Mouse (Mus musculus): ENCODE measurements around the gene Matk.
"Not testable (repeated sequence)": the region's sequence is repeated elsewhere in the genome, so short reads cannot be mapped to it uniquely, and the experiment has no call there.

Gene Matk

DNA sequence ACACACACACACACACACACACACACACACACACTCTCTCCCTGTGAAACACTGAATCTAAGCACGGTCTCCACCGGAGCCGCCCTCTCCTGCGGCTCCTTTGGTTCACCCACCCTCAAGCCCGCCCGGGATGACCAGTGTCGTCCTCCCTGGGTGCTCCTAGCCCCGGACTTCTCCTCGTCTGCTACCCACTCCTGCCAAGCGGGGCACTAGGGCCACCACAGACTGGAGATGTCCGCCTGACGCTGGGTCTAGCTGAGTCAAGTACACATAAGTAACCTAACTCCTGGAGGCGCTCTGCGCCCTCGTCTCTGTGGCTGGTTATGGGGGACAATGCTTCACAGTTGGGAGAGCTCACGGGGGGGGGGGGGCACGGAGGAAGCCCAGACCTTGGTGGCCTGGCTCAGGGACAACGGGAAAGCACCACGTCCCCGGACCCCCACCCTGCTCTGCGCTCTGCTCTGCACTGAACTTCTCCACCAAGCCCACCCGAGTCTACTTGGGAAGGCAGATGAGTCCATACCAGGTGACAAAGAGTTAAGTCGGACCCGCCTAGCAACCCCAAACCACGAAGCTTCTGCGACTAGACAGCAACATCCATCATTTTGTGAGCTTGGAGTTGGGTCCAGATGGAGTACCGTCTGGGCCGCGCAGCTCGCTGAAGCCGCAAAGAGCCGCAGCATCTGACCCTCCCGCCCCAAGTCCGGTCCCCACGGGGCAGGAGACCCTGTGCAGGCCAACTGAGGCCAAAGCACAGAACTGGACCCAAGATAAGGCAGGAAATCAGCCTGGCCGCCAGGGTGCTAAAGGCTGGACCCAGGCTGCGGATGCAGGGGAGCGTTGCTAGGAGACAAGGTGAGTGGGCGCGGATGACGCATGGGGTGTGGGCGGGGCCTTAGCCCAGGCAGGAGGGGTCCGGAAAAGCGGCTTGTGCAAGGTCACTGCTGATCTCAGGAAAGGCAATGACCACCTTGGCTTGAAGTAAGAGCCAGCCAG lies at the start of gene Matk:
Matk (plus strand) TSS at position 512 of the 996 bp plus-strand sequence.
- DNase-seq, result peak; percentile 81 to 82

DNA sequence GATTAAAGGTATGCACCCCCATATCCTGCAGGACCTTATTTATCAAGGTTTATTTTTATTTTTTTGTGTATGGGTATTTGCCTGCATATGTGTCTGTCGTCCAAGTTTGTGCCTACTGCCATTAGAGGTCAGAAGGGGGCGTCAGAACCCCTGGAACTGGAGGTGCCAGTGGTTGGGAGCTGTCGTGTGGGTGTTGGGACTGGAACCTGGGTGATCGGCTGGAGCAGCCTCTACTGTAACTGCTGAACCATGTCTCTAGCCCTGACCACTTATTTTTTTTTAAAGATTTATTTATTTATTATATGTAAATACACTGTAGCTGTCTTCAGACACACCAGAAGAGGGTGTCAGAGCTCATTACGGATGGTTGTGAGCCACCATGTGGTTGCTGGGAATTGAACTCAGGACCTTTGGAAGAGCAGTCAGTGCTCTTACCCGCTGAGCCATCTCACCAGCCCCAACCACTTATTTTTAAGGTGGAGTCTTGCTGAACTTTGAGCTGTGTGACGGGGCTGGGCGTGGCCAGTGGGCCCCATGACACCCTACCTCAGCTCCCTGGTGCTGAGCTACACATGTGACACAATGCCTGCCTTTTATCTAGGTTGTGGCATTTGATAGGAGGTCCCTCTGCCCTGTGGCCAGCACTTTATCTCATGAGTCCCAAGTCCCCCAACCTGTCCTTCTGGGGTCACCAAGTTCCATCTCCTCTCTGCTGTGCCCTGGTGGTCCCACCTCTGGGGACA lies 49.6 kb upstream of the Matk start:
- DNase-seq, result no peak

DNA sequence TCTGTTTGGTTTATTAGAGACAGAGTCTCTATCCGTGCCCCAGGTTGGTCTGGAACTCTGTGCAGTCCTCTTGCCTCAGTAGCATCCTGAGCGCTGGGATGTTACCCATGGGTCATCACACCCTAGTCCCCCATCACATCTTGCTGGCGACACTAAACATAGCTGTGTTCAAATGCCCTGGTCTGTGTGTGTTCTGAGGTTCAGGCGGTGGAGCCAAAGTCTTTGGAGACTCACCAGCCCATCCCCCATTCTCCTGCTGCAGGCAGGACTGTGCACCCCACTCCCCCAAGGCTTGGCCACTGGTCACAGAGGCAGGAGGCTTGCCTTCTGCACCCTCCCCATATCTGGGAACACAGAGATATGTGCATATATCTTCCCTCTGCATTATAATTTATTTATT lies 48.6 kb upstream of the Matk start:
- no peak for DNase-seq

DNA sequence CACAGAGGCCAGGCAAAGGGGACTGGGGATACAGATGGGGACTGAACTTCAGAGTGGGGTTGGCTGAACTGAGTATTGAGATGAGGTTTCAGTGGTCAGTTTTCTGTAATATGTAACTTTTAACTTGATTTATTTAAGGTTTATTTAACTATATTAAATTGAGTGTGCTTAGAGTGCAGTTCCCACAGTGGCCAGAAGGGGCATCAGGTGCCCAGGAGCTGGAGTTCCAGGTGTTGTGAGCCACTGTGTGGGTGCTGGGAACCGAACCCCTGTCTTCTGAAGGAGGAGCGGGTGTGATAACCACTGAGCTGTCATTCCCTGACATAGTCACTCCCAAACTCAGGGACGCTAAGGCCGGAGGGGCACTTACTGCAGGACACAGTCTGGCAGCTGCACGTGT lies 42.6 kb upstream of the Matk start:
- no peak for DNase-seq

DNA sequence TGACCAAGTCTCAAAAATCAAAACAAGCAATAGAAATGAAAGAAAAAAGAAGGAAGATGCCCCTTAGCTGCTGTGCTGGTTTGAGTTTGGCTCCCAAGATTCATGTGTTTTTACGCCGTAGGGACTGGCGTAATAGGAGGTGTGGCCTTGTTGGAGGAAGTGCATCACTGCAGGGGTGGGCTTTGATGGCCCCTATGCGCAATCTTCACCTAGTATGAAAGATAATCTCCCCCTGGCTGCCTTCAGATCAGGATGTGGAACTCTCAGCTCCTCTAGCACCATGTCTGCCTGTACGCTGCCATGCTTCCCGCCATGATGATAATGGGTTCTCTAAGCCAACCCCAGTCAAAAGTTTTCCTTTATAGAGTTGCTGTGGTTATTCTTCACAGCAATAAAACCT lies 36.5 kb upstream of the Matk start:
- no peak for DNase-seq

DNA sequence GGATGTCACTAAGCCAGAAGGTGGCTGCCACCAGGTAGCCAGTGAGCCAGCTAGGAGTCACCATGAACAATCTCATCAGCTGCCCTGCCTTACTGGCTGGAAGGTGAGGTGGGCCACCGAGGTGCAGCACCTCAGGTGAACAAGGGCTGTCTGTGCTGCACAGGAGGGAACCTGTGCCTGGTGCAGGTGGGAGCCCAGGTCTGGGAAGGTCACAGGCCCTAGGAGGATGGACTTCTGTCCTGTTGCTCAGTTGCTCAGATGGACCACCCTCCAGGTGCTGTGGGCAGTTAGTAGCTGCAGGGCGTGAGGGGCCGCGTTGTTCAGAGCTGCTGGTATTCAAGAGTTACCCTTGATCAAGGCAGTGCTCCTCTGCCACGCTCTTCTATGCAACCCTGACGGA lies 35.9 kb upstream of the Matk start:
- no peak for DNase-seq

DNA sequence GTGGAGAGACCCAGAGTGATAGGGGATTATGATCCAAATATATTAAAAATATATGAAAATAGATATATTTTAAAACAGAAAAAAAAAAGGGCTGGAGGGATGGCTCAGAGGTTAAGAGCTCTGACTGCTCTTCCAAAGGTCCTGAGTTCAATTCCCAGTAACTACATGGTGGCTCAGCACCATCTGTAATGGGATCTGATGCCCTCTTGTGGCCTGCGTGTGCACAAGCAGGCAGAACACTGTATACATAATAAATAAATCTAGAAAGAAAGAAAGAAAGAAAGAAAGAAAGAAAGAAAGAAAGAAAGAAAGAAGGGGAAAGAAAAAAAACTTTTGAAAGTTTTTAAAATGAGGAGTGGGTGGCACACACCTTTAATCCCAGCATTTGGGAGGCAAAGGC lies 35.5 kb upstream of the Matk start:
- peak; percentile 60 to 61 for DNase-seq

DNA sequence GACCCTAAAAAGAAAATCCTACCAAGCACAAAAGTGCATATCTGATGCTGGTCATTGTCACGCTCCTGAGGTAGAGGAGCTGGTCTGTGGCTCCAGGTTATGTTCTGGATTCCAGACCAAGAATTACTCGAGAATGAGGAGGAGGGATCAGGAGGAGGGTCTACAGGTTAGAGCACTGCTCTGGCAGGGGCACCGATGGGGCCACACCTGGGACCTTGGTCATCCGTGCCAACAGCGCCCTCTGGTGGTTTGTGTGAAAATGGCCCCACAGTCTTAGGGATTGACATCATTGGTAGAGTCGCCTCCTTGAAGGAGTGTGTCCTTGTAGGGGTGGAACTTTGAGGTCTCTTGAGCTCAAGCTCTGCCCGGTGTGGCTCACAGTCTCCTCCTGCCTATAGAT lies 34.8 kb upstream of the Matk start:
- peak; percentile 91 to 92 for DNase-seq

DNA sequence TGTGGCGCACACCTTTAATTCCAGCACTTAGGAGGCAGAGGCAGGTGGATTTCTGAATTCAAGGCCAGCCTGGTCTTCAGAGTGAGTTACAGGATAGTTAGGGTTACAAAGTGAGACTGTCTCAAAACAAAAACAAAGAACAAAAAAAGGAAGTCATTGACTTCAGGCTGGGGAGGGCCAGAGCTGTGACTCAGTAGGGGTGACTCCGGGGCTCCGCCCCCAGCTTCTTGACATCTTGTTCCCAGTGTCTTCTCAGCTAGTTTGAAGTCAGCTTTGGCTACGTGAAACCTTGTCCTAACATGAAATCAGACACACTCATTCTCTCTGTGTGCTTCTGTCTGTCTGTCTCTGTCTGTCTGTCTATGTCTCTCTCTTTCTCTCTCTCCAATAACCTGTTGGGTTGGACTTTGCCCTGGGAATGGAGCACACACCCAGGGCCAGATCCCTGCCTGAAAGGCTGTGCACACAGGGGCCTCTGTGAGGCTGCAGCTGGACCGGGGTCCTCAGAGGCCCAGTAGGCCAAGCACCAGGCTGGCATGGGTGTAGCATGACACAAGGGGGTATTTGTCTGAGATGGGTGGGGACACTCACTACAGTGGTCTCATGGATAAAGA lies 31.2 kb upstream of the Matk start:
- DNase-seq, result peak; percentile 58 to 63

DNA sequence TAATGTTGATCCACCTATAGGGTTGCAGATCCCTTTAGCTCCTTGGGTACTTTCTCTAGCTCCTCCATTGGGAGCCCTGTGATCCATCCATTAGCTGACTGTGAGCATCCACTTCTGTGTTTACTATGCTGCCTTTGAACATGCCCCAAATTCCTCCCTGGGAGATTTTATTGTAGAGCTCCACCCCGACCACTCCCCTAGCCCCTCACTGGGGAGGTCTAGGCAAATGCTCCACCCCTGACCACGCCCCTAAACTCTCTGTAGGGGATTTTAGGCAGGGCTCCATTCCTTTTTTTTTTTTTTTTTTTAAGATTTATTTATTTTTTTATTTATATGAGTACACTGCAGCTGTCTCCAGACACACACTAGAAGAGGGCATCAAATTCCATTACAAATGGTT lies 29.0 kb upstream of the Matk start:
- not testable (repeated sequence) for DNase-seq

DNA sequence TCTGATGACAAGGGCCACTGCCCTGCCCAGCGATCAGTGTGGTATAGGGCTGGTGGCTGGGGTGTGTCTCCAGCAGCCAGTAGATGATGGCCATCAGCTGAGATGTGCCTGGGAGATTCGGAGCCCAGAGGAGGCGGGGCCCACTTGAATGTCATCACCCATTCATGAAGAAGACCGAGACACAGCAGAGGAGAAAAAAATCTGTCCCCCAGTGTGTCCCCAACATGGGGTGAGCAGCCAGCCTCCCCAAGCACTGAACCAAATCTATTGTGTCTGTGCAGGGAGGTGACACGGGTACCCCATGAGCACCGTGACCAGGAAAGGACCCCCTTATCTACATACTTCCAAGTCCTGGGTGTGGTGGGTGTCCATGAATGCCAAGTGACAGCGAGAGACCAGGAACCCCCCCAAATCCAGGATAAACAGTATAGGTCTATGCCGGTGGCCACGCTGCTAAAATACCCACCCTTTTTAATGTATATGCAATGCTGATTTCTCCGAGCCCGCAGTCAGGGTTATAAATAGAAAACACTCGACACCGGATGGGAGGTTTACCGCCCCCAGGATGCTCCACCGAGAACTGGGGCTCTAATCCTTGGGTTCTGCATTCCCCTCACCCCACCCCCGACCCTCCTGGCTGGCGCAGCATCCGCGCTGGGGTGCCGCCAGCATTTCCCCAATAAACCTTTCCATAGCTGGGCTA lies 22.8 kb upstream of the Matk start:
- no peak for DNase-seq

DNA sequence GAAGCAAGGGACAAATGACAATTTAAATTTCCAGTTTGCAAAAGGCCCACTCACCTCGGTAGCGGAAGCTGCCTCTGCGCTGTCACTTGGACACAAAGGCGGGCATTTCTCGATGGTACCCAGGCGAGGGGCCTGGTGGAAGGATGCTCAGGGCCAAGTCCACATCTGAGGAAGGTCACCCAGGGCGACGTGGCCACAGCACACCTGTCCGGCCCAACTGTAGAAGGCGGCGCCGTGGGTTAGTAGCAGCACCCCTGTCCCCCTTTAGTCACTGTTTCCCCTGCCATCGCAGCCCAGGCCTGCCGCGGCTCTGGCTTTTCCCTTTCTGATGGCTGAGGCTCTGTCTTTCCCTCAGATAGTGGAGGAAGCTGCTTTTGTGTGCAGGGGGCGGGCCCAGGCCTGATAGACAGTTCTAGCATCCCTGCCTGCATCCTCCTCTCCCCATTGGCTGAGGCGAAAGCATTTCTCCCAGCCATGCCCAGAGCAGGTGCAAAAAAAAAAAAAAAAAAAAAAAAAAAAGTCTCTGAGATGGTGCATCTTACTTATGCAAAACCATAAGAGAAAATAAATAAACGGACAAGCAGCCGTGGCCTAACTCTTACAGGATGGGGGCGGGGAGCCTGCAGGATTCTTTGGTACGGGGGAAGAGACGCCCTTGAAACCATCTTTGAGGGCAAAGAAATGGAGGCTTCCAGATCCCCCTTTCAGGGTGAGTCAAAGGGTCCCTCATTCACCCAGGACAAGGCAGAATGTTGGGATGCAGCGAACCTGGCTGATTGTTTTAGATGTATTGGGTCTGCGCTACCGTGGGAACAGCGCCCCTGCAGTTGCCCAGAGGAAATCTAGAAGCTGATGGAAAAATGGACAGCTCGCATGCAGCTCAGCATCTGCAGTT lies 22.1 kb upstream of the Matk start, which contains the start of gene Atcay:
Atcay (minus strand) TSS at position 396 of the 895 bp plus-strand sequence.
- DNase-seq, result peak; percentile 31 to 37

DNA sequence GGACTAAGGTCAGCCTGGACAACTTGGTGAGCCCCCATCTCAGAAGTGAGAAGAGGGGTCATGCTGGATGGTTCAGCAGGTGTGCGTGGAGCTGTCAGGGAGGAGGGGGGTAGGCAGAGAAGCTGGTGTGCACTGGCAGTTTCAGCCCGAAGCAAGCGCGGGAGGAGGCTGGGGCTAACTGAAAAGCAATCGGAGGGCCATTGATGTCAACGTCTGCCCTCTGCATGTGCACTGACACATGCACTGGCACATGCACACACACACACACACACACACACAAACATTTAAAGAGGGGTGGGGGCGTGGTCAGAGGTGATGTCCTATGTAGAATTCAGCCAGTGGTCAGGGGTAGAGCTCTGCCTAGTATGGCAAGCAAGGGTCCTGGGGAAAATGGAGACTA lies 21.3 kb upstream of the Matk start:
- no peak for DNase-seq

DNA sequence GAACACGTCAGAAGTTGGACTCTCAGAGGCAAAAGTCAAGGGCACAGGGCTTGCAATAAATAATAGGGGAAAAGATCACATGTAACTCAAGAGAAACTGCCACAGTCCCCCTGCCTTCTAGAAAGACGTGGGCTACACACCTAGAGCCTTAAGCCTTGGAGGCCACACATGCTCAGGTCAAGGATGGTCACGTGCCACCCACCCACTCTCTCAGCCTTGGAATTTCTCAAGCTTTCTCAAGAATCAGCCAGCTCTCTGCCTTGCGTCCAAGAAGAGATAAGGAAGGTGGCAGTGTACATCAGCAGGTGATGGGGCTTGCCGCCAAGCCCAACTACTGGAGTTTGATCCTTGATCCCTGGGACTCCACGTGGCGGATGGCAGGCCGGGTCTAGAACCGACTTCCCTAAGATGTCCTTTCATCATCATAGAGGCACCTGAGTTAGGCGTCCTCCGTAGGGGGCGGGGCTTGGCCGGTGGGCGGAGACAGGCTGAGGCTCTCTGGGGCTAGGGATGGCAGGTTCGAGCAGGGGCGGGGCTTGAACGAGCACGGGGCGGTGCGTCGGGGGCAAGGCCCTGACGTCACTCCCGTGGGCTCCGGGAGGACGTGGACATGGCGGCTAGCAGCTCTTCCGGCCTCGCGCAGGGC lies 20.0 kb upstream of the Matk start, which contains the start of gene Zfr2:
Zfr2 (plus strand) TSS at position 576 of the 646 bp plus-strand sequence.
- DNase-seq, result peak; percentile 98

DNA sequence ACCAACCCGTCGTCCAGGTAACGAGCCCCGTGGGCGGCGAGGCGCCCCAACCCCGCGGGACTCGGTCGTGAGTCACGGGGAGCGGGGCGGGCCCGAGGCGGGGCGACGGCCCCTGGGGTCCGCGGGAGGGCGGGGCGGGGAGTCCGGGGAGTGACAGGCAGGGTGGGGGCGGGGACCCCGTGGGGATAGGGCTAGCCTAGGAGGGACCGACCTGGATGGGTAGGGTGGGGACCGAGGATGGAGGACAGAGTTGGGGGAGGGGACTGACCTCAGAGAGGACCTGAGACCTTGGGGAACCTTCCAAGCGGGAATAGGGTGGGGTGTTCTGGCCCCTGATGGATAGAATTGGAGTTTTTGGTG lies 19.5 kb upstream of the Matk start:
- DNase-seq, result no peak

DNA sequence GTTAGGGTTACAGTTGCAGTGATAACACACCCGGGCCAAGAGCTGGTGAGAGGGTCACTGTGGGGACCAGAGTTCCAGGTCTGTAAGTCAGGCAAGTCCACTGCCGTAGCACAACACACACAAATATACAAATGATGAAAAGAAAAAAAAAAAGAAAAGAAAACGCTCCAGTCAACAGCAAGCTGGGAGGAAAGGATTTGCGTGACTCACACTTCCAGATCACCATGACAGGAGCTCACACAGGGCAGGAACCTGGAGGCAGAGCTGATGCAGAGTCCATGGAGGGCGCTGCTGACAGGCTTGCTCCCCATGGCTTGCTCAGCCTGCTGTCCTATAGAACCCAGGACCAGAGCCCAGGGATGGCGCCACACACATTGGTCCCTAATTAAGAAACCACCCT lies 18.5 kb upstream of the Matk start:
- DNase-seq, result no peak

DNA sequence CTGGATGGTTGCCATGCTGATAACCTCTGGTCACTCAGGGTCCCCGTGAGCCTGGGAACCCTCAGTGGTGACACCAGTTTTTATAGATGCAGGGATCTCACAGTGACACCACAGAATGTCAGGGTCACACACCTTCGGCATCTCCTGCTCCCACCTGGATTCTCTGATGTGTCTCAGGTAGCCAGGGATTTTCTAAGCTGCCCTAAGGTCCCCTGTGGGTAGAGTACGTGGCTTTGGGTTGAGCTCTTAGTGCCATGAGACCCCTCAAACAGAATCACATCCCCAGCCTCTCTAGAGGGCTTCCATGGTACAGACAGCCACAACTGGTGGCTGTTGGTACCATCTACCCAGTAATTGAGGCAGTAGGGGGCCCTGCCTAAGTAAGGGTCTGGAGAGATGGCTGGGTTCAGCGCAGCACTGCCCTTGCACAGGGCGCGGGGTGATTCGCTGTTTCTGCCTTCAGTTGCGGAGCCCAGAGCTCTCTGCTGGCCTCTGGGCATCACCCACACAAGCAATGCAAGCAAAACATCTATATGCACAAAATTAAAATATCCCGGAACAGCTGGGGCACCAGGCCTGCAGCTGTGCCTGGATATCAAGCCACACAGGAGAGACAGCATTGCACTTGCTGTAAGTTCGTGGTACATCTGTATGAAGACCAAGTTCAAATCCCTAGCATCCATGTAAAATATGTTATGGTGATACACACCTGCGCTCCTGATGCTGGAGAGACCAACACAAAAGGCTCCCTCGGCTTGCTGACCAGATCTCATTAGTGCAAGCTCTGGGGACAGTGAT lies 16.1 kb upstream of the Matk start:
- no peak for DNase-seq

DNA sequence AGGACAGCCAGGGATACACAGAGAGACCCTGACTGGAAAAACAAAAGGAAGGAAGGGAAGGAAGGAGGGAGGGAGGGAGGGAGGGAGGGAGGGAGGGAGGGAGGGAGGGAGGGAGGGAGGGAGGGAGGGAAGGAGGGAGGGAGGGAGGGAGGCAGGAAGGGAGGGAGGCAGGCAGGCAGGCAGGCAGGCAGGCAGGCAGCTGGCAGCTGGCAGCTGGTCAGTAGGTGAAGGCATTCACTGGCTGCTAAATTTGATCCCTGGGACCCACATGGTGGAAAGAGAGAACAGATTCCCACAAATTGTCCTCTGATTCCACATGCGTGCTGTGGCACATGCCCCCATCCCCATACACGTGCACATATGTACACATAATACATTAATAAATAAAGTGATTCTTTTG lies 14.1 kb upstream of the Matk start:
- DNase-seq, result no peak

DNA sequence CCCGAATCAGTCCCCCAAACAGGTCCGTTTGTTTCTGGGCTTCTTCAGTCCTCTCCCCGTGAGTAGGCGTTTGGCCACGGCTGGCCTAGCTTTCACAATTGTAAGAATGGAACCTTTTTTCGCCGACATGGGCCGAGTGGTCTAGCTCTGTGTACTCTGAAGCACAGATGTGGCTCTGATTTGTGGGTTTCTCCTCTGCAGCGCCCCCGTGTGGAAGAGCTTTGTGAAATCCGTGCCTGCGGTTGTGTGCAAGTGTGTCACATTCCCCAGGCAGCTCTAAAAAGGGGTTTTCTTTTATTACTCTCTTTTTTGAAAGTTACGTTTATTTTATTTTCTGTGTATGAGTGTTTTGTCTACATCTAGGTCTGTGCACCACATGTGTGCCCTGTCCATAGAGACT lies 11.9 kb upstream of the Matk start:
- DNase-seq, result peak; percentile 82 to 83

DNA sequence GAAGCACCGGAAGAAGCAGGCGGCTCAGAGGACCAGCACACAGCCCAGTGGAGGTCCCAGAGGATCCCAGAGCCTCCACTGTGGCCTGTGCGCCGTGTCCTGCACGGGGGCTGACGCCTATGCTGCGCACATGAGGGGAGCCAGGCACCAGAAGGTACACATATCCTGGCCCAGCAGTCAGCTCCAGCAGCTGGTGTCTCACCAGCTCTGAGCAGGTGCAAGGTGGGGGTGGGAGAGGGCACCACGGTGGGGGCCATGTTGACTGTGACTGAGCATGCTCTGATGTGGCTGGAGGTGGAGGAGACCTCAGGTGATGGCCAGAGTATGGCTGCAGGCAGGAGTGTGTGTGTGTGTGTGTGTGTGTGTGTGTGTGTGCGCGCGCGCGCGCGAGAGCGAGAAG lies 10.7 kb upstream of the Matk start:
- DNase-seq, result no peak
